Mouse (Mus musculus) cortical plate, adult 2 months (tissue): ENCODE data around the gene Smg1. TPM values are rescaled to one million over a fixed set of nuclear protein-coding genes. Genes with fewer than 3 reads are reported as not detected.

Source experiments
- H3K27ac ChIP-seq: fragments of 200-500 bp; 2 replicates; pipeline ENCODE4 v1.5.1; 2012; ENCODE audit warnings: low read length, control low read depth, inconsistent platforms; ENCODE audit not compliant: insufficient read depth
- H3K4me1 ChIP-seq: fragments of 200-500 bp; 2 replicates; pipeline ENCODE4 v1.6.1; 2011; ENCODE audit warnings: low read length; ENCODE audit not compliant: control insufficient read depth, insufficient read depth
- H3K4me3 ChIP-seq: fragments of 200-500 bp; 2 replicates; pipeline ENCODE4 v1.5.1; 2011; ENCODE audit warnings: mild to moderate bottlenecking, low read length, control low read depth; ENCODE audit not compliant: insufficient read depth
- CTCF ChIP-seq: fragments of 200-500 bp; IDR thresholded peaks from 2 replicates; pipeline ENCODE4 v1.5.1; 2011; ENCODE audit warnings: mild to moderate bottlenecking, control low read depth, low read length; ENCODE audit not compliant: insufficient read depth; ENCODE audit errors: extremely low read depth
- POLR2A ChIP-seq: fragments of 200-500 bp; IDR thresholded peaks from 2 replicates; pipeline ENCODE4 v1.6.1; 2011; ENCODE audit warnings: mild to moderate bottlenecking, low read length, control low read depth; ENCODE audit not compliant: insufficient read depth; ENCODE audit errors: extremely low read depth
- polyA plus RNA-seq: library from polyadenylated mRNA; depleted of rRNA; stranded (reverse); fragments of >200 nt; gene quantifications from 2 replicates; pipeline ENCODE4 v1.2.3, GENCODE M21; 2012

Gene Smg1
- polyA plus RNA-seq, 1 experiment = 54.6 TPM

DNA sequence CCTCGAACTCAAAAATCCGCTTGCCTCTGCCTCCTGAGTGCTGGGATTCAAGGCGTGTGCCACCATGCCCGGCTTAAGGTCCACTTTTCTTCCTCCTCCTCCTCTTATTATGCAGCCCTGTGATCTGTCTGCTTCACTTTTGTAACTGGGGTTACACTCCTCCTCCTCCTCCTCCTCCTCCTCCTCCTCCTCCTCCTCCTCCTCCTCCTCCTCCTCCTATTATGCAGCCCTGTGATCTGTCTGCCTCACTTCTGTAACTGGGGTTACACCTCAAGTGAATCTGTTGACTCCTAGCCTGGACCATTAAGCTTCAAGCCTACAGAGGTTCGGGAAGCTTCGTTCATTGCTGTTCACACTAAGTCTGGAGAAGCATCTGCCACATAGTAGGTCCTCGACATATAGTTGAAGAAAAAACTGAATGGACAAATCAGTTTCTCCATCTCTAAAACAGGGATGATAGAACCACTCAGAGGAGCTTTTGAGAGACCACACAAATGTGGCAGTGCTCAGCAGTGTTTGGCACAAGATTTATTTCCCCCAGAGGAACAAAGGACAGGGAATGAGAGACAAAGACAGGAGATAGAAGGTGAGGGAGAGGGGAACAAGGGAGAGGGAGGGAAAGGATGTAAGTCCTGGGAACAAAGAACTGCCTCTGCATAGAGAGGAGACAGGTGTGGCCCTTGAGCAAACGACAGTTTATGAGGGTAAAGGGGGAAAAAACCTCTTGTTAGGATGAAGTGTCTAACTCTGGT, 126.5 kb downstream of the Smg1 start:
- Histone ChIP-seq H3K27ac (no peak overlapping the region), H3K4me1 (peaks cover 6% of the 10 kb centered on the region; the same call in 1 of the 2 replicates), H3K4me3 (no peak overlapping the region; the same call in 1 of the 2 replicates)
- TF ChIP-seq POLR2A = no peak
- TF ChIP-seq CTCF = no peak

DNA sequence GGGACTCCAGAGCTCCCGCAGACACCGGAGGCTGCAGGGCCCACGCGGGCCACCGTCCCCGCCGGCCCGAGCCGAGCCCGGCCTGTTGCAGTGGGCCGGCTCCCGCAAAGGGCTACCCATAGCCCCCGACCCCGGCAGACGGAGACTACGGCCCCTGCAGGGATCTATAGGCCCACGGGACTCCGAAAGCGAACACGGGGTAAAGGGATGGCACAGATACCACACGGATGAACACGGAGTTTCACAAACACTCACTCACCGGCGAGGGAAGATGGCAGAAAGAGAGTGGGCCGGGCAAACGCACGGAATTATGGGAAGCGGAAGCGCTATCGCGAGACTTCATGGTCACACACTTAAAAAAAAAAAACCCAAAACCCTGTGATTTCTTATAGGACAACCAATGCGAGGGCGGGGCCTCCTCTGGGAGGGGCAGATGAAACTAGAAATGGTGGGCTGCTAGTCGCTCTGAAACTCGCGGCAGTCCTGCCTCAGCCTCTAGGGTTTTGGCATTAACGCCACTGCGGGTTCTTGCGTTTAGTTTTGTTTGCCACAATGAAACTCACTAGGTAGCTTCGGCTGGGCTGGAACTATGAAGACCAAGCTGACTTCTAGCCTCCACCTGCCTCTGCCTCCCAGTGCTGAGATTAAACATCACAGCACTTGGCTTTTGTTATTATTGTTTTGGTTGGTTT, 127.4 kb downstream of the Smg1 start, which contains the start of gene Rps15a:
TSS of gene Rps15a (minus strand) at position 312 of the 692 bp plus-strand sequence.
- Histone ChIP-seq H3K27ac (peak within 1 kb of the TSS; percentile 31; the same call in 1 of the 2 replicates), H3K4me3 (peak within 1 kb of the TSS; percentile 73), H3K4me1 (peaks cover 8% of the 10 kb centered on the region; the same call in 1 of the 2 replicates)
- TF ChIP-seq CTCF = no peak
- peak; percentile 96 for TF ChIP-seq POLR2A

DNA sequence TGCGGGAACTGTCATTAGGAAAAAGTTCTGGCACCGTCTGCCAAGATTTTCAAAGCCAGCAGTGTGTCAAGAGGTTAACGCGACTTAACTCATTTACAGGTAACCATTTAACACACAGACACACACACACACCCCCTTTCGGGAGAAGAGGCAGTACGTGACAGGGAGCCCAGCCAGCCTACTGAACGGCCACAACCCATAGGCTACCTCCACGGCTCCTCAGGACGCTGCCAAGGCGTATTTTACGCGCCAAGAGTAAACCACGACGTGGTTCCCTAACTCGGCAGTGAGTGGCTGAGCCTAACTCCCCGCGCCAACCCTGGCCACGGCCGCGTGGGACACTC, 128.0 kb downstream of the Smg1 start:
- peaks cover 8% of the 10 kb centered on the region; the same call in 1 of the 2 replicates for H3K4me1 ChIP-seq
- peak overlapping the region; percentile 73 for H3K4me3 ChIP-seq
- H3K27ac ChIP-seq = no peak overlapping the region
- TF ChIP-seq CTCF = no peak
- TF ChIP-seq POLR2A = no peak

DNA sequence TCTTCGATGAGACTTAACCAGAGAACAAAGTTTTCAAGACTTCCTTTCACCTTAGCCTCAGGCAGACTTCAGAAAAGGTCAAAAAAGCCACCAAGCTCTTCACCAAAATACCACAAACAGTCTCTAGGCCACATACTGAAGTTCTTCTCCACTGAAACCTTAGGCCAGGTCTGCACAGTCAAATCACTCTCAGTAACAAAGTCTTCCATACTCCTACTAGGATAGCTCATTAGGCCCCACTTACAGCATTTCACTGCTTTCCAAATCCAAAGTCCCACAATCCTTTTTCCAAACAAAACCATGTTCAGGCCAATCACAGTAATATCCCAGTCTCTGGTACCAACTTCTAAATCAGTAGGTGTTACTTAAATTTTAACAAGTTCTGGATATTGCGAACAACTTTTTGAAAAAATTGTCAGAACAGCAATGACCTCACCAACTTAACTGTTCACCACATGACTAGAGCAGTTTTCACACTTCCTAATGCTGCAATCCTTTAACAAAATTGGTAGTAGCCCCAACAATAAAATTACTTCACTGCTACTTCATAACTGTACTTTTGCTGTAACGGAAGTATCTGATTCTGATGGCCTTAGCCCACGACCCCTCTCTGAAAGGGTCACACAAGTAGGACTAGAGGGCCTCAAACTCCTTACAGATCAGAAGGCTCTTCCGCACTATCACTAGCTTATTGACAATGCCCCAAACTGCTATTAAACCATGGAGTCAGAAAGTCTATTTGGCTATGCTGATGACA, 129.8 kb downstream of the Smg1 start:
- Histone ChIP-seq H3K4me1 (peaks cover 8% of the 10 kb centered on the region; the same call in 1 of the 2 replicates), H3K27ac (no peak overlapping the region), H3K4me3 (no peak overlapping the region)
- no peak for TF ChIP-seq POLR2A

DNA sequence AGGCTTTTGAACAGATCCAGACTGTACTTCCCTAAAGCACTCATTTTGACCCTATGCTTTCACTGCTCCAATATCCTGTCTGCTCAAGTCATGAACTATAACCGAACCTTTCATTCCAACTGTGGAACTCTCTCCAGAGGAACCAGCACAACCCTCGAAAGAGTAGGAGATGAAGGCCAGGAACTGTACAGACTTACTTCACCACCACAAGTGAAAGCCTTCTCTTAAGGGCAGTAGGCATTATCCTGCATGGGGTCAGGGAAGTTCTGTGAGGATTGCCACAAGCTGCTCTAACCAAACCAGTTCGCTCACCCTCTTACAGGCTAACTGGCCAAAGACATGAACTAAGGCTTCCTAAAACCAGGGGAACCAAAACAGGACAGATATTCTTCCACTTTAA, 132.3 kb downstream of the Smg1 start:
- TF ChIP-seq POLR2A (no peak), CTCF (no peak)
- H3K4me1 ChIP-seq = peaks cover 8% of the 10 kb centered on the region; the same call in 1 of the 2 replicates
- no peak overlapping the region for H3K4me3 ChIP-seq
- no peak overlapping the region for H3K27ac ChIP-seq

DNA sequence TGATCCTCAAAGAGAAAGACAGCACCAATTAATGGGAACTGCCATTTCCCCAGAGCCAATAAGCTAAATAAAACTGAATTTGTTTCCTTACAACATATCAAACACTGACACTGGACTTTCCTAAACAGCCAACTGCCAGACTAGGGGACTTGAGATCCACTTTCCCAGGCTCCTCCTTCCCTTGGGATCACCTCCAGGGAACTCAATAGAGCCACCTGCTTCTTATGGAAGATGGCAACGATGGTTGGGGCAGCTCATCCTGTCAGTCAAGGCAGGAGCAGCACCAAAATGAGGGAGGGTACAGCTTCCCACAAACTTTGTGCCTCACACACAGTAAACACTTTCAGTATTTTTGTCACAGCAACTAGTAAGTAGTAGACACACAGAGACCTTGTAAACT, 135.8 kb downstream of the Smg1 start:
- TF ChIP-seq CTCF (no peak), POLR2A (no peak)
- H3K27ac ChIP-seq = no peak overlapping the region

DNA sequence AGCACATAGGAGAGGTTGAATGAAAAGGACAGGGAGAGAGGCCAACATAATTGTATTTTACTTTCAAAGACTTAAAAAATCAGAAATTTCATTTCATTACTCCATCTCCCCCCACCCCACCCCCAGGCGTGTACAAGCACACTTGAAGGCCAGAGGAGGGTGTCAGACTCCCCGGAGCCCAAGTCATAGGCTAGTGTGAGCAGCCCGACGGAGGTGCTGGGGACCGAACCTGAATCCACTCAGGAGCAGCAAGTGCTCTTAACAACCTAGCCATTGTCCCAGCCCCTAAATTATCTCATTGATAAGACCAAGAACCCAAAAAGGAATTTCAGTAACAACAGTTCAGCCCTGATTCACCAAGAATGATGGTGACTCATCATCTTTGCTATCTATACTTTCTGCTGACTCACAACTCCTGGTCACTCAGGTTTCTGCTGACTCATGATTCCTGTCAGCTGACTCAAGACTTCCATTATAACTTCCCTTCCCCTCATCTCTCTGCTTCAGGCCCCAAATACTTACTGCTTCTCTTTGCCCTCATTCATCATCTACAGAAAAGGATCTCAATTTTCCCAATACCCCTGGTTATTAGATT, 138.9 kb downstream of the Smg1 start:
- Histone ChIP-seq H3K4me3 (no peak overlapping the region), H3K27ac (no peak overlapping the region), H3K4me1 (peaks cover 3% of the 10 kb centered on the region; the same call in 1 of the 2 replicates)
- TF ChIP-seq CTCF = no peak
- no peak for TF ChIP-seq POLR2A

More for the DNA sequence above, 135.8 kb downstream of the Smg1 start:
- Histone ChIP-seq H3K4me3 (no peak overlapping the region), H3K4me1 (peaks cover 7% of the 10 kb centered on the region; the same call in 1 of the 2 replicates)

DNA sequence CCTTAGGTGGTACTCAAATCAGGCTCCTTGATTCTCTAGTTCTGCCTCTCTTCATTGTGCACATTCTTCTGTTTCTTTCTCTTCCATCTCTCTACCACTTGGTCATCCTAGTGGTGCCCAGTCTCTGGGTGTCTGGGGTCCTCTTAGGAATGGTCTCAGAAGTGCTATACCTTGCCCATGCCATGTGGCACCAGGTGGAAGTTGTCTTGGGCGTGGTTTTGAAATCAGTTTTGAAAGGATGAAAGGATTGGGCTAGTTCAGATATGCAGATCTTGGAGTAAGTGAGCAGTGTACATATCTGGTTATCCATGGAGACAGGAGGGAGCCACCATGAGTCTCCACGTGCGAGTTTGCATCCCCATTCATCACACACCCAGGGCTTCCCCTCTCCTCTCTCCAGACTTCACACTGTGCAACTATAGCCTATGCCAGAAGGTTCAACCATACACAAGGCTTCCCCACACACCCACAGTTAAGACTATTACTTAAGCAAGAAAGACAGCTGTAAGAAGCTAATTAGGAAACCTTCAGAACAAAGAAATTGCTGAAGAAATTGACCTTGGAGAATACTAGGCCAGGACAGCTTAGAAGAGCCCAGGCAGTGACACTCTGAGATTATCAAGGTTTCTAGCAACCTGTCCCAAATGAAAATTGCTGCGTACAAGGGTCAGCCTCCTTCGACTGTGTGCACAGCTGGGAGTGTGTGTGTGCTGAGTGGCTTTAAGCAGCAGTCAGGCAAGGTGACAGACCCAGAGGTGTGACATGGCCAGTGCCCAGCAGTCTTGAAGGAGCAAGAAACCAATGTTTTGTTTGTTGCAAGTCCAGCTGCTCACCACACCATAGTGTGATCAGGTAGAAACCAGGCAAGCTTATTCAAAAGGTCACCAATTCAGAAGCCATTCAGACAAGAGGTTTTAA, 139.7 kb downstream of the Smg1 start:
- Histone ChIP-seq H3K4me3 (no peak overlapping the region), H3K27ac (no peak overlapping the region), H3K4me1 (peaks cover 3% of the 10 kb centered on the region; the same call in 1 of the 2 replicates)
- no peak for TF ChIP-seq POLR2A
- no peak for TF ChIP-seq CTCF
